Mouse (Mus musculus) forebrain, embryonic 13.5 days (tissue): ENCODE measurements around the gene Cavin1. TPM values are rescaled to one million over a fixed set of nuclear protein-coding genes. Genes with fewer than 3 reads are reported as not detected.
"Not testable (repeated sequence)": the region's sequence is repeated elsewhere in the genome, so short reads cannot be mapped to it uniquely, and the experiment has no call there.

ENCODE experiments used
- ATAC-seq: fragments of 200-750 bp; cut with Nextera tagmentation; 2 replicates; pipeline ENCODE4 v1.8.0; 2017
- H3K27ac ChIP-seq: fragments of 300-500 bp; sonication (generic); 2 replicates; pipeline ENCODE4 v1.5.1; 2015; ENCODE audit warnings: inconsistent platforms, mild to moderate bottlenecking, moderate library complexity
- H3K27me3 ChIP-seq: fragments of 300-500 bp; sonication (generic); 2 replicates; pipeline ENCODE4 v1.6.1; 2015; ENCODE audit warnings: mild to moderate bottlenecking, inconsistent platforms
- H3K36me3 ChIP-seq: fragments of 300-500 bp; sonication (generic); 2 replicates; pipeline ENCODE4 v1.6.1; 2015; ENCODE audit warnings: mild to moderate bottlenecking, inconsistent platforms; ENCODE audit not compliant: poor library complexity, severe bottlenecking
- H3K4me1 ChIP-seq: fragments of 300-500 bp; sonication (generic); 2 replicates; pipeline ENCODE4 v1.6.1; 2015; ENCODE audit warnings: inconsistent platforms
- H3K4me2 ChIP-seq: fragments of 300-500 bp; sonication (generic); 2 replicates; pipeline ENCODE4 v1.6.1; 2015; ENCODE audit warnings: inconsistent platforms, mild to moderate bottlenecking, moderate library complexity
- H3K4me3 ChIP-seq: fragments of 300-500 bp; sonication (generic); 2 replicates; pipeline ENCODE4 v1.5.1; 2015; ENCODE audit warnings: mild to moderate bottlenecking, inconsistent platforms
- H3K9ac ChIP-seq: fragments of 300-500 bp; sonication (generic); 2 replicates; pipeline ENCODE4 v1.6.1; 2015; ENCODE audit warnings: mild to moderate bottlenecking, inconsistent platforms
- H3K9me3 ChIP-seq: fragments of 300-500 bp; sonication (generic); replicated peaks from 2 replicates; pipeline ENCODE4 v1.6.1; 2016; ENCODE audit warnings: inconsistent platforms
- WGBS: fragments of 180-500 bp; shearing (Covaris S2); methylation state at CpG from one replicate; pipeline ENCODE4 v1.1.7; 2015; 5-methylcytosine and 5-hydroxymethylcytosine counted together
- polyA plus RNA-seq: library from polyadenylated mRNA; unstranded; fragments of >200 nt; fragmentation: Nextera tagmentation; extraction: Ambion mirVana; gene quantifications from 2 replicates; pipeline ENCODE4 v1.2.1, GENCODE M21; 2015

Gene Cavin1
- polyA plus RNA-seq: 19.5 and 23.4 TPM in 2 replicates

GRCm38 (mm10) chr11:100970557-100970937 lies at the start of gene Cavin1:
TSS of gene Cavin1 (minus strand) at chr11:100970887.
- H3K27me3 ChIP-seq: peaks cover 83% of the 10 kb centered on the region
- no peaks in the 10 kb centered on the region for H3K9me3 ChIP-seq
- peak within 1 kb of the TSS; percentile 36 for H3K4me3 ChIP-seq
- H3K36me3 ChIP-seq: no peaks in the 10 kb centered on the region
- peaks cover 16% of the 10 kb centered on the region for H3K4me1 ChIP-seq
- peak within 1 kb of the TSS; percentile 35 for H3K9ac ChIP-seq
- H3K27ac ChIP-seq: no peak within 1 kb of the TSS
- H3K4me2 ChIP-seq: peak within 1 kb of the TSS; percentile 55
- ATAC-seq: peak; percentile 36; the same call in 1 of the 2 replicates
- 2% methylated on average over 20 of the region's 20 CpGs for WGBS

GRCm38 (mm10) chr11:101011641-101012040 lies 41.0 kb upstream of the Cavin1 start:
- Histone ChIP-seq H3K4me1 (peaks cover 26% of the 10 kb centered on the region), H3K27ac (no peak overlapping the region; the same call in 1 of the 2 replicates), H3K4me3 (peak overlapping the region; percentile 68; the same call in 1 of the 2 replicates), H3K27me3 (0 out of 2 replicates have a peak, but pooled peaks cover 3% of the 10 kb centered on the region), H3K4me2 (peak overlapping the region; percentile 78), H3K9me3 (no peaks in the 10 kb centered on the region), H3K36me3 (peaks cover 31% of the 10 kb centered on the region), H3K9ac (peak overlapping the region; percentile 88; the same call in 1 of the 2 replicates)
- 85% methylated on average over 6 of the region's 6 CpGs for WGBS
- no peak for ATAC-seq

- H3K4me3 ChIP-seq: peak overlapping the region; percentile 68
- H3K27me3 ChIP-seq: peaks cover 8% of the 10 kb centered on the region; the same call in 1 of the 2 replicates
- H3K9ac ChIP-seq: peak overlapping the region; percentile 88
- peak overlapping the region; percentile 65 for H3K27ac ChIP-seq
- H3K36me3 ChIP-seq: peaks cover 29% of the 10 kb centered on the region
- 0 out of 2 replicates have a peak, but pooled peaks have one; percentile 29 for ATAC-seq
- H3K4me1 ChIP-seq: peaks cover 26% of the 10 kb centered on the region
- 9% methylated on average over 29 of the region's 29 CpGs for WGBS
- H3K4me2 ChIP-seq: peak overlapping the region; percentile 78
- H3K9me3 ChIP-seq: no peaks in the 10 kb centered on the region
Measured at GRCm38 (mm10) chr11:101009888-101010784, 39.4 kb upstream of the Cavin1 start.

- peak; percentile 100 for ATAC-seq
- Histone ChIP-seq H3K4me3 (peak within 1 kb of the TSS; percentile 68), H3K27ac (peak within 1 kb of the TSS; percentile 65), H3K4me2 (peak within 1 kb of the TSS; percentile 78), H3K9ac (peak within 1 kb of the TSS; percentile 88), H3K36me3 (peaks cover 21% of the 10 kb centered on the region), H3K27me3 (peaks cover 8% of the 10 kb centered on the region; the same call in 1 of the 2 replicates), H3K4me1 (peaks cover 26% of the 10 kb centered on the region), H3K9me3 (no peaks in the 10 kb centered on the region)
- WGBS: under 1% methylated on average over 44 of the region's 44 CpGs
Measured at GRCm38 (mm10) chr11:101009046-101009887, 38.6 kb upstream of the Cavin1 start, which contains the start of gene Atp6v0a1. TSS of gene Atp6v0a1 (plus strand) at chr11:101009452.

GRCm38 (mm10) chr11:101008206-101009045 lies 37.7 kb upstream of the Cavin1 start:
- Histone ChIP-seq H3K9ac (peak overlapping the region; percentile 51), H3K4me3 (peak overlapping the region; percentile 68), H3K27ac (peak overlapping the region; percentile 65), H3K4me1 (peaks cover 26% of the 10 kb centered on the region), H3K27me3 (peaks cover 8% of the 10 kb centered on the region; the same call in 1 of the 2 replicates), H3K4me2 (peak overlapping the region; percentile 78), H3K36me3 (peaks cover 12% of the 10 kb centered on the region), H3K9me3 (no peaks in the 10 kb centered on the region)
- no peak for ATAC-seq
- WGBS: 55% methylated on average over 14 of the region's 14 CpGs

- Histone ChIP-seq H3K9ac (no peak overlapping the region), H3K4me1 (no peaks in the 10 kb centered on the region), H3K27ac (no peak overlapping the region), H3K4me3 (no peak overlapping the region), H3K9me3 (no peaks in the 10 kb centered on the region), H3K27me3 (peaks cover 8% of the 10 kb centered on the region; the same call in 1 of the 2 replicates), H3K4me2 (no peak overlapping the region), H3K36me3 (no peaks in the 10 kb centered on the region)
- WGBS: 40% methylated on average over 3 of the region's 3 CpGs
- no peak for ATAC-seq
Measured at GRCm38 (mm10) chr11:101003025-101003685, 32.5 kb upstream of the Cavin1 start.

GRCm38 (mm10) chr11:101001875-101002552 lies 31.3 kb upstream of the Cavin1 start:
- H3K9ac ChIP-seq, H3K4me1 ChIP-seq, H3K36me3 ChIP-seq, H3K27me3 ChIP-seq, H3K27ac ChIP-seq, ATAC-seq, H3K4me3 ChIP-seq, H3K9me3 ChIP-seq, H3K4me2 ChIP-seq: not testable (repeated sequence)
- WGBS: 54% methylated on average over 4 of the region's 6 CpGs

GRCm38 (mm10) chr11:100999254-100999653 lies 28.6 kb upstream of the Cavin1 start:
- no peak for ATAC-seq
- Histone ChIP-seq H3K9me3 (no peaks in the 10 kb centered on the region), H3K4me3 (no peak overlapping the region), H3K27me3 (no peaks in the 10 kb centered on the region), H3K4me1 (no peaks in the 10 kb centered on the region), H3K4me2 (no peak overlapping the region), H3K27ac (no peak overlapping the region), H3K9ac (no peak overlapping the region), H3K36me3 (no peaks in the 10 kb centered on the region)
- 78% methylated on average over 3 of the region's 3 CpGs for WGBS

- ATAC-seq: no peak
- Histone ChIP-seq H3K9me3 (no peaks in the 10 kb centered on the region), H3K4me2 (no peak overlapping the region), H3K36me3 (no peaks in the 10 kb centered on the region), H3K4me3 (no peak overlapping the region), H3K4me1 (no peaks in the 10 kb centered on the region), H3K27ac (no peak overlapping the region), H3K9ac (no peak overlapping the region), H3K27me3 (no peaks in the 10 kb centered on the region)
- WGBS: 91% methylated on average over 2 of the region's 2 CpGs
Measured at GRCm38 (mm10) chr11:100998836-100999235, 28.1 kb upstream of the Cavin1 start.

- Histone ChIP-seq H3K27ac (no peak overlapping the region), H3K4me3 (no peak overlapping the region), H3K4me2 (no peak overlapping the region), H3K4me1 (no peaks in the 10 kb centered on the region), H3K9me3 (no peaks in the 10 kb centered on the region), H3K9ac (no peak overlapping the region), H3K36me3 (no peaks in the 10 kb centered on the region), H3K27me3 (no peaks in the 10 kb centered on the region)
- WGBS: 89% methylated on average over 4 of the region's 4 CpGs
- no peak for ATAC-seq
Measured at GRCm38 (mm10) chr11:100996501-100996900, 25.8 kb upstream of the Cavin1 start.
